Mouse (Mus musculus) spleen, postnatal 4 days (tissue): ENCODE data around the gene Olfr926.
"Not testable (repeated sequence)": the region's sequence is repeated elsewhere in the genome, so short reads cannot be mapped to it uniquely, and the experiment has no call there.

Experiments
- DNase-seq, 2 experiments: peaks; one replicate each; pipeline ENCODE4 v3.0.0; 2022; ENCODE audit warnings: low spot score in 2 of 2

The Olfr926 gene

DNA sequence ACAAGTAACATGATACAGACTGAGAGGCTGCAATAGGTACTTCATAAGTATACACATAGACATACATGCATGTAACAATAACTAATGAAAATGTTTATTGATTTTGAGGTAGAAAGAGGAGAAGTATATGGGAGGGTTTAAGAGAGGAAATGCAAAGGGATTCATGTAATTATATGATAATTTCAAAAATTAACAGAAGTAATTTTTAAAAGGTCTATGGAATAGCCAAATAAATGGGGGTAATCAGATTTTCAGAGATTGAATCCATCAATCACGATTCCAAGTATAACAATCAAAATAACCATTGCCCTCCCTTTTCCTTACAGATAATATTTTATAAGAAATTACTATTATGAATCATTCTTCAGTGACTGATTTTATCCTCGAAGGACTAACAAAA lies at the start of gene Olfr926:
Gene Olfr926 (plus strand): TSS at position 301 of the 400 bp plus-strand sequence.
- no peak for DNase-seq

DNA sequence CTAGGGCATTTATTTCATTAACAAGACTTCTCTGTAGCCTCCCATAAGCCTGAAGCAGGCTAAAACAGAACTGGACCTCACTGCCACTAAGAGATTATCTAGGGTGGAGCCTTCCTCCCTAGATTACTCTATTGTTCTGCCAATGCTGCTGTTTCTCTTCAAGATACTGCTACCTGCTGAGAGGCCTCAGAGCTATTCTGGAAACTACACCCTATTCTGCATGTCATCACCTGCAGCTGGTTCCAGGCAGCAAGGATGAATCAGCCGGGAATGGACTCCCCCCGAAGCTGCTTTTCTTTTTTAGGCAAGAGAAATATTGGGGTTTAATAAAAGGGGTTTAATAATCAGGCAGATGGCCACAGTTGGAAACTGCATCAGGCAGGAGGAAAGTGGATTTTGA lies 43.9 kb upstream of the Olfr926 start:
- DNase-seq, result no peak

DNA sequence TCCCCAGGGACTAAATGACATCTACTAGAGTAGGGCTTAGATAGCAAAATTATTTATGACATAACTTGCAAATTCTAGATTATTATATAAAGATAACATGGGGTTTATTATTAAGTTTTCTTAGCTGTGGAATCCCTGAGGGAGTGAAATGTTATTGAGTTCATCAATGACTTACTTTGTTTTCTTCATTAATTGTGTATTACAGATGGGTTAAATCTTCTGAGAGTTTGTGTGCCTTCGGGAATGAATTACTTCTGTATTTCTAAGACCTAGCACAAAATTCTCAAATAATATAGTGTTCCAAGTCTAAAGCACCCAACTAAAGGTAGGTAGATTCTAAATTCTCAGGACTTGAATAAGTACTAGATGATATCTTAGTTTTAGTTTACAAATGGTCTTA lies 32.8 kb upstream of the Olfr926 start, which contains the start of gene Olfr924:
Gene Olfr924 (plus strand): TSS at position 301 of the 400 bp plus-strand sequence.
- no peak for DNase-seq

DNA sequence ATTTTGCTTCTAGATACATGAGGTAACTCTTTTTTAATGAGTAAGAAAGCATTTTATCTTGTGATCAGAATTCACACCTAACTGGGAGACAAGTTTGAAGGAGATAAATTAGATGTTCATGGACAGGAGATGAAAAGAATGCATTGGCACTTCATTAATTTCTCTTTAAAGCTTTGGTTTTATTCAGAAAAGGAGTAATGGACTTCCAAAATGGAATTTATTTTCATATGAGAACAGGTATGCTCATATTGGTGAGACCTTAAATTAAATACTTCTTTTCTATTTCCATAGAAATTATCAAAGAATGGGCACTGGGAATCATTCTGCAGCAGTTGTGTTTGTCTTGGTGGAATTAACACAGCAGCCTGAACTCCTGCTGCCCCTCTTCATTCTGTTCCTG lies 22.2 kb upstream of the Olfr926 start, which contains the start of gene Olfr26:
Gene Olfr26 (plus strand): TSS at position 301 of the 400 bp plus-strand sequence.
- DNase-seq, result no peak

DNA sequence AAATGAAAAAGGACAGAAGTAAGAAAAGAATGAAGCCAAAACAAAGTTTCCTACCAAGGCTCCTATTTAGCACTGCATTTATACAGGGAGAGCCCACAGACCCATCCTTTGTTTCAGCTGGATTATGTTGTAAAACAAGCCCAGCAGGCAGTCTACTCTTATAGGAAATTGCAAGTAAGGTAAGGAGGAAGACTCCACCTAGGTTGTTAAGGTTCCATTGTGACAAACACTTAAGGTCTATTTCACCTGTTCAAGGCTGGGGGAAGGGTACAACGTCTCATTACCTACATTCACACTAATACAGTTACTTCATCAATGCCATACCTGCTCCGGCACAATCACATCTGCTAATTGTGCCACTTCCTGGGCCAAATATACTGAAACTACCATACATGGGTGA lies 2.0 kb upstream of the Olfr926 start:
- not testable (repeated sequence) for DNase-seq
